Mouse (Mus musculus): ENCODE measurements around the gene Npb. TPM values are rescaled to one million over a fixed set of nuclear protein-coding genes. Genes with fewer than 3 reads are reported as not detected.

Gene Npb
- polyA plus RNA-seq, 1 experiment from 2014 or later, result 14.9 TPM

DNA sequence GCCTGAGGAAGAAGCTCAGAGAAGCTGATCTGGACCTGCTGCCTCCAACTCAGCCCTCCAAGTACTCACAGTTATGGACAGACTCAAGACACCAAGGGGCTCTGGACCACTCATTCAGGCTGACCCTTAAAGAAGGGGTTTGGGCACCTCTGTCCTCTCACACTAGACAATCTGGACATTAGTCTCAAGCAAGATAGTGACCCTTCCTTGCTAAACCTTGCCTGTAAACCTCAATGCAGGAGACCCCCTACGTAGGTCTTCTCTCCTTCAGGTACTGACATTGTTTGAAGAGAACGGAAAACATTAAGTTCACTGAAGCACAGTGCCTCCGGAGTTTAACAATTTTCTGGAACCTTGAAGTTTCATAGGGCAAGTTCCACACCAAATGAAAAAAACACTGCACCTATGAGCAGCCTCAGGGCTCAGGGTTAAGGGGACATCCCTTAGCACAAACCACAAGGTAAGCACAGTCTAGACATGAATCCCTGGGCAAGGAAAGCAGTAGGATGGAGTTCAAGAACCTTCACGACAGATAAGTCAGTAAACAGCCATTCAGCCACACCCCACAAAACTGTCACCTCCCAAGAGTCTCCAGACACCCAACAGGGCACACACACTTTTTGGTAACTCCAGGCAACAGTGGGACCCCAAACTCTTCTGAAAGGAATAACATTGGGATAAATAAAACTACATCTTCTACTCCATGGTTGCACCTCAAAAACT is 23.6 kb downstream of the Npb start:
- Histone ChIP-seq H3K9me3 (replicated peaks; ENCODE audit: control insufficient read depth, low read length) (no peaks in the 10 kb centered on the region), H3K9ac (ENCODE audit: low read length) (peak overlapping the region; percentile 99), H3K27ac (ENCODE audit: low read length) (peak overlapping the region; percentile 96), H3K4me1 (ENCODE audit: control insufficient read depth, insufficient read depth, low read length) (peaks cover 39% of the 10 kb centered on the region), H3K36me3 (ENCODE audit: control insufficient read depth, insufficient read depth, low read length) (peaks cover 5% of the 10 kb centered on the region; the same call in 1 of the 2 replicates), H3K27me3 (ENCODE audit: control insufficient read depth, insufficient read depth, low read length) (no peaks in the 10 kb centered on the region), H3K4me3 (replicated peaks; ENCODE audit: low read length) (peak overlapping the region; percentile 91), H3K4me2 (ENCODE audit: low read depth, low read length) (peak overlapping the region; percentile 82)
- ATAC-seq (ENCODE audit: insufficient read depth, low FRiP score), result no peak
- WGBS, result 38% methylated on average over 4 of the region's 4 CpGs

DNA sequence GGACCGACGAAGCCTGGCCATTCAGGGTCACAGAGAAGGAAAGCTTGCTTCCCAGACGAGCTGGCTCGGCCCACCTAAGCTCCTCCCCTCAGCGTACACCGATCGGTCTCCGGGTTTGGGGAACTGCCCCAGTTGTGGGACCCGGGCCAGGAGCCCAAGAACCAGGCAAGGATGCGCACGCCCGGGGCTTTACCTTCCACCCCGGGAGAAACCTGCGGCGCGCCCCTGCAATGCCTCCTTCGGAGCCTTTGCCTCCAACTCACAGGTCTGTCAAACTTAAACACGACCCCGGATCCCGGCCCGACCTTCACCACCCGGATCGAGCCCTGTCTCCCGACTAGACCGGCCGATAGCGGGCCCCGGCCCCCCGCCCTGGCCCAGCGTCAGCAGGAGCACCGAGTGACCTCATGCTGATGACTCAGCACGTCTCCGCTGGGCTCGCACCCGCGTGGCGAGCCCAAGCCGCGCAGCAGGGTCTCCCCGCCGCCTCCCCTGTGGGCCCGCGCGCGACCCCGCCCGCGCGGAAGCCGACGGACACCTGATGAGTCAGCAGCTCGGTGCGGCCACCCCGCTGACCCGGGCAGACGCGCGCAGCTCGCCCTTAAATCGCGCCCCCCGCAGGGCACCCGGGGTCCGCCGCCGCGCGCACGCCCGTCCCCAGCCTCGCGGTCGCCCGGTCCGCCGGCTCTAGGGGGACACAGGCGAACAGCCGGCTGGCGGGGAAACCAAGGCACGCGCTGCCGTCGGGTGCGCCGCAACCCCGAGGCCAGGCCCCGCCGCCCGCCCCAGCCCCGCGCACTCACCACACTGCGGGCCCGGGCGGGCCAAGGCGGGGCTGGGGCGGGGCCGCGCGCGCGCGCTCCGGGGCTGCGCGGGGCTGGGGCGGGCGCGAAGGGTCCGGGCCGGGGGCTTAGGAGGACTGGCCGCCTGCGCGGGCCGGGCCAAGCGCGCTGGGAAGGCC is 24.6 kb downstream of the Npb start:
- no peaks in the 10 kb centered on the region for H3K27me3 ChIP-seq (ENCODE audit: control insufficient read depth, insufficient read depth, low read length)
- H3K4me2 ChIP-seq (ENCODE audit: low read depth, low read length), result peak overlapping the region; percentile 82
- H3K36me3 ChIP-seq (ENCODE audit: control insufficient read depth, insufficient read depth, low read length), result peaks cover 5% of the 10 kb centered on the region; the same call in 1 of the 2 replicates
- H3K4me1 ChIP-seq (ENCODE audit: control insufficient read depth, insufficient read depth, low read length), result peaks cover 39% of the 10 kb centered on the region
- peak overlapping the region; percentile 96 for H3K27ac ChIP-seq (ENCODE audit: low read length)
- H3K4me3 ChIP-seq (replicated peaks; ENCODE audit: low read length), result peak overlapping the region; percentile 91
- peak overlapping the region; percentile 99 for H3K9ac ChIP-seq (ENCODE audit: low read length)
- no peaks in the 10 kb centered on the region for H3K9me3 ChIP-seq (replicated peaks; ENCODE audit: control insufficient read depth, low read length)
- ATAC-seq (ENCODE audit: insufficient read depth, low FRiP score), result peak; percentile 78
- WGBS, result under 1% methylated on average over 104 of the region's 116 CpGs

GRCm38 (mm10) chr11:120633520-120634343 is 25.5 kb downstream of the Npb start, which contains the start of gene Mafg:
Gene Mafg (minus strand): TSS chr11:120633600.
- peak; percentile 90 for ATAC-seq (ENCODE audit: insufficient read depth, low FRiP score)
- peak within 1 kb of the TSS; percentile 82 for H3K4me2 ChIP-seq (ENCODE audit: low read depth, low read length)
- peaks cover 39% of the 10 kb centered on the region for H3K4me1 ChIP-seq (ENCODE audit: control insufficient read depth, insufficient read depth, low read length)
- WGBS, result 10% methylated on average over 58 of the region's 58 CpGs
- H3K36me3 ChIP-seq (ENCODE audit: control insufficient read depth, insufficient read depth, low read length), result peaks cover 5% of the 10 kb centered on the region; the same call in 1 of the 2 replicates
- peak within 1 kb of the TSS; percentile 96 for H3K27ac ChIP-seq (ENCODE audit: low read length)
- no peaks in the 10 kb centered on the region for H3K9me3 ChIP-seq (replicated peaks; ENCODE audit: control insufficient read depth, low read length)
- H3K27me3 ChIP-seq (ENCODE audit: control insufficient read depth, insufficient read depth, low read length), result no peaks in the 10 kb centered on the region
- peak within 1 kb of the TSS; percentile 99 for H3K9ac ChIP-seq (ENCODE audit: low read length)
- H3K4me3 ChIP-seq (replicated peaks; ENCODE audit: low read length), result peak within 1 kb of the TSS; percentile 91

DNA sequence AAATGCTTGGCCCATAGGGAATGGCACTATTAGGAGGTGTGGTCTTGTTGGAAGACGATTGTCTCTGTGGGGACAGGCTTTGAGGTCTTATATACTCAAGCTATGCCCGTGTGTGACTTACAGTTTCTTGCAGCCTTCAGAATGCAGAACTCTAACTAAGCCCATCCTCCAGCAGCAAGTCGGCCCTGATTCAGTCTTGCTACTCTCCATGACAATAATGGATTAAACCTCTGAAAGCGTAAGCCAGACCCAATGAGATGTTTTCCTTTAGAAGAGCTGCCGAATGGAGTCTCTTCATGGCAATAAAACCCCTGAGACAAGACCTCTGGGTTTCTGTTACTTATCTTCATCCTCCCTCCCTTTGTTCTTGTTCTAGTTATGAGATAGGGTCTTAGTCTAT is 26.5 kb downstream of the Npb start:
- Histone ChIP-seq H3K4me1 (ENCODE audit: control insufficient read depth, insufficient read depth, low read length) (peaks cover 31% of the 10 kb centered on the region), H3K4me3 (replicated peaks; ENCODE audit: low read length) (no peak overlapping the region), H3K9ac (ENCODE audit: low read length) (no peak overlapping the region), H3K9me3 (replicated peaks; ENCODE audit: control insufficient read depth, low read length) (no peaks in the 10 kb centered on the region), H3K27me3 (ENCODE audit: control insufficient read depth, insufficient read depth, low read length) (no peaks in the 10 kb centered on the region), H3K36me3 (ENCODE audit: control insufficient read depth, insufficient read depth, low read length) (no peaks in the 10 kb centered on the region), H3K4me2 (ENCODE audit: low read depth, low read length) (no peak overlapping the region), H3K27ac (ENCODE audit: low read length) (no peak overlapping the region)
- WGBS, result 84% methylated on average over 5 of the region's 5 CpGs
- no peak for ATAC-seq (ENCODE audit: insufficient read depth, low FRiP score)

DNA sequence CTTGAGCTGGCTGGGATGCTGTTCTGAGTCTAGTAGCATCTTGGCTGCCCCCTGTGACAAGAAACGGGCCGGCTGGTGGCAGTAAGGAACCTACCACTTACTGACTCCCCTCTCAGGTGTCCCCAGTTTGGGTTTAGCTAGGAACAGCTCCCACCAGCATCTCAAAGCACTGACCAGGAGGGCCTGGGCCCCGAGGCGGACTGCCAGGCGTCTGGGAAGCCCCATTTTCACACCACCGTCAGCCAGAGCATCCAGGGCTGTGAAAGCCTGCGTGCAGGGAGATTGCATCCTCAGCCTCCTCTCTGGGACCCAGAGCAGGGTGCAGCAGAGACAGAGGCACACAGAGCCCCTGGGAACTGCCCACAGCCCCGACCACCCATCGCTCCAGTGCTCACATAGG is 33.0 kb downstream of the Npb start:
- Histone ChIP-seq H3K9ac (ENCODE audit: low read length) (0 out of 2 replicates have a peak overlapping the region, but pooled peaks have one; percentile 29), H3K4me2 (ENCODE audit: low read depth, low read length) (no peak overlapping the region), H3K27ac (ENCODE audit: low read length) (no peak overlapping the region), H3K9me3 (replicated peaks; ENCODE audit: control insufficient read depth, low read length) (no peaks in the 10 kb centered on the region), H3K27me3 (ENCODE audit: control insufficient read depth, insufficient read depth, low read length) (no peaks in the 10 kb centered on the region; the same call in 1 of the 2 replicates), H3K36me3 (ENCODE audit: control insufficient read depth, insufficient read depth, low read length) (no peaks in the 10 kb centered on the region), H3K4me3 (replicated peaks; ENCODE audit: low read length) (no peak overlapping the region), H3K4me1 (ENCODE audit: control insufficient read depth, insufficient read depth, low read length) (peaks cover 12% of the 10 kb centered on the region)
- 63% methylated on average over 9 of the region's 9 CpGs for WGBS
- no peak for ATAC-seq (ENCODE audit: insufficient read depth, low FRiP score)

DNA sequence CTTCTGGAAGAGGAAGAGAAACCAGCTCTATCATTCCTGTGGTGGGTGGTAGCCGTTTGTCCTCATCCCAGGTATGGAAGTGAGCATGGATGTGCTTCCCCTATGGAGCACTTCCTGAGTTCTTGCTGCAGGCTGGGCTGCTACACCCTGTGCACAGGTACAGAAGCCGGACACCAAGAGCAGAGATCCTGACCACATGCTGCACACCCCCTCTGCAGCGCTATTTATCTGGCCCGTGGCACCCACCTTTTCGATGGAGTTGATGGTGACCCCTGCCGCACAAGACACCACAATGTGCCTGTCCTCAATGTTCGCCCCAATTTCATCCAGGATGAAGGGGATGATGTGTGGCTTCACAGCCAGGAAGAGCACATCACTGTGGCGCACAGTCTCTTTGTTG is 33.6 kb downstream of the Npb start:
- ATAC-seq (ENCODE audit: insufficient read depth, low FRiP score), result no peak
- H3K9me3 ChIP-seq (replicated peaks; ENCODE audit: control insufficient read depth, low read length), result no peaks in the 10 kb centered on the region
- 79% methylated on average over 8 of the region's 8 CpGs for WGBS
- no peak overlapping the region for H3K4me2 ChIP-seq (ENCODE audit: low read depth, low read length)
- H3K36me3 ChIP-seq (ENCODE audit: control insufficient read depth, insufficient read depth, low read length), result no peaks in the 10 kb centered on the region
- no peaks in the 10 kb centered on the region; the same call in 1 of the 2 replicates for H3K27me3 ChIP-seq (ENCODE audit: control insufficient read depth, insufficient read depth, low read length)
- peaks cover 12% of the 10 kb centered on the region for H3K4me1 ChIP-seq (ENCODE audit: control insufficient read depth, insufficient read depth, low read length)
- no peak overlapping the region for H3K4me3 ChIP-seq (replicated peaks; ENCODE audit: low read length)
- peak overlapping the region; percentile 77; the same call in 1 of the 2 replicates for H3K9ac ChIP-seq (ENCODE audit: low read length)
- no peak overlapping the region for H3K27ac ChIP-seq (ENCODE audit: low read length)

DNA sequence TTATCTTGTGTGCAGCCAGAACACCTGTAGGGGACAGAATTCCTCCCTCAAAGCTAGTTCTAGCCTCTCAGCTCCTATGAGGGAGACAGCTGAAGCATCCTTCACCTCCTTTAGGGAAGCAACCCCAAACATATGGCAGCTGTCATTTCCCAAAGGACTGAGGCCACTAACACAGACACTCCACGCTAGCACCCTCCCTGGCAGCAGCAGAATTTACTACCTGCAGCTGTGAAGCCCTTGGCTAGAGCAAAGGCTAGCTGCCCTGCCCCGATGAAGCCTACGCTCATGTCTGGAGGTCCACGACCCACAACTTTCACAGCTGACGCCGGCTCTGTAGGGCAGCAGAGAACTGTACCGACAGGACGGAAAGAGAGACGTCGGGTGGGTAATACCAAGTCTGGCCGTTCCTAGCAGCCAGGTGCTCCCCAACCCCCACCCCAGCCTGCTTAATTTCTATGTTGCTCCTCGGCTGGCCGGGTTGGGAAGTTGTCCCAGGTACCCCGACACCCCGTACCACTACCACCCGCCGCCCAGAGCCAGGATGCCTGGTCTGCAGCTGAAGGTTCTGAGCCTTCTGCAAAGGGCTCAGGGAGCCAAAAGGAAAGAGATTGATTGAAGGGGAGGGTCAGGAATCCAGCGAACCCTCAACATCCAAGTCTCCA is 34.8 kb downstream of the Npb start:
- Histone ChIP-seq H3K9ac (ENCODE audit: low read length) (peak overlapping the region; percentile 77), H3K4me3 (replicated peaks; ENCODE audit: low read length) (peak overlapping the region; percentile 60), H3K4me2 (ENCODE audit: low read depth, low read length) (peak overlapping the region; percentile 92), H3K4me1 (ENCODE audit: control insufficient read depth, insufficient read depth, low read length) (peaks cover 12% of the 10 kb centered on the region), H3K27me3 (ENCODE audit: control insufficient read depth, insufficient read depth, low read length) (no peaks in the 10 kb centered on the region; the same call in 1 of the 2 replicates), H3K27ac (ENCODE audit: low read length) (peak overlapping the region; percentile 47; the same call in 1 of the 2 replicates), H3K36me3 (ENCODE audit: control insufficient read depth, insufficient read depth, low read length) (no peaks in the 10 kb centered on the region), H3K9me3 (replicated peaks; ENCODE audit: control insufficient read depth, low read length) (no peaks in the 10 kb centered on the region)
- 2% methylated on average over 18 of the region's 18 CpGs for WGBS
- ATAC-seq (ENCODE audit: insufficient read depth, low FRiP score), result peak; percentile 53

DNA sequence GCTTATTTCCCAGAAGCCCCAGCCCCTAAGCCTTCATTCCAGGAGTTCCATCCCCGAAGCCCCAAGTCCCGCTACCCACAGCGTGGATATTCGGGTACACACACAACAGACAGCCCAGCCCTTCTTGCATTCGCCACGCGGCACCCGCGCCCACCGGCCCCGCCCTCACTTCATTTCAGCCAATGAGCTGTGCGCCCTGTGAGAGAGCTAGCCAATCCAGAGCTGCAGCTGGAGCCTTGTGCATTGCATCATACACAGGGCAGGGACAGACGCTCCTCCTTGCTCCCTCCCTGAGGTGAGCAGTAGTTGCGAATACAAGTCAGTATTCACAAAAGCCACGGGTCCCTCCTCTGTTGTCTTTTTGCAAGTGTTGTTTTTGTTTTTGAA is 35.3 kb downstream of the Npb start, which contains the start of gene Pycr1:
Gene Pycr1, minus strand, starts transcription at position 169 of the 387 bp plus-strand sequence.
- Histone ChIP-seq H3K4me2 (ENCODE audit: low read depth, low read length) (peak within 1 kb of the TSS; percentile 92), H3K9ac (ENCODE audit: low read length) (peak within 1 kb of the TSS; percentile 77), H3K4me1 (ENCODE audit: control insufficient read depth, insufficient read depth, low read length) (peaks cover 12% of the 10 kb centered on the region), H3K36me3 (ENCODE audit: control insufficient read depth, insufficient read depth, low read length) (no peaks in the 10 kb centered on the region), H3K4me3 (replicated peaks; ENCODE audit: low read length) (peak within 1 kb of the TSS; percentile 60), H3K27ac (ENCODE audit: low read length) (peak within 1 kb of the TSS; percentile 47; the same call in 1 of the 2 replicates), H3K9me3 (replicated peaks; ENCODE audit: control insufficient read depth, low read length) (no peaks in the 10 kb centered on the region), H3K27me3 (ENCODE audit: control insufficient read depth, insufficient read depth, low read length) (no peaks in the 10 kb centered on the region; the same call in 1 of the 2 replicates)
- under 1% methylated on average over 15 of the region's 15 CpGs for WGBS
- peak; percentile 100 for ATAC-seq (ENCODE audit: insufficient read depth, low FRiP score)

Data from stomach, embryonic 16.5 days (tissue).